ENCODE assay signal across 23 mouse cellular contexts in the genomic region with DNA sequence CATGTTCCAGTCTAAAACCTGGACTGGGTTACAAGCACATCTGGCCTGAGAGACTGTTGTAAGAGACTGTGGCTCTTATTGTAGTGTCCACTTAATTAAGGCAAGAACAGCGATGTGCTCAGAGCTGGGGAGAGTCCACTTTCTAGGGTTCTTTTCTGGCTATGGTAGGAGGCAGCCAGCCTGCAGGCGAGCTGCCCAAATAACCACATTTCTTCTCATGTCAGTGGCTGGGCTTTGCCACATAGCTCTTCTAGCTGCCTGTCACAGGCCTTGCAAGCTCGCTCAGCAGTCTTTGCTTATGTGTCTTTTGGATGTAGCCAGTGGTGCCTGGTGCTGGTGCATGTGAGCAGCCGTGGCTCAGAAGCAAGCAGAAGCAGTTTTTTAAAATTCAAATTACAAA.
DNase-seq lines count a peak whose midpoint lies in the region; ATAC-seq and TF ChIP-seq lines count a peak whose summit lies in the region.
"Had no signal": no experiment of that assay in that cellular context is flagged by ENCODE, and none has a peak within 500 bp of the region (broad histone marks: within the 10 kb centered on the region; RNA-seq: fewer than 3 reads in every experiment).

No protein-coding gene starts in this region.

- no peak overlapping the region for H3K9ac ChIP-seq in liver, adult 2 months (ENCODE audit: low read depth, low read length)
- H3K9ac ChIP-seq in liver, embryonic 12.5 days = no peak overlapping the region
- H3K9ac ChIP-seq: embryonic facial prominence, embryonic 13.5 days; forebrain, embryonic 15.5 days; heart, embryonic 13.5 days; hindbrain, embryonic 13.5 days; intestine, embryonic 15.5 days had no signal

- H3K4me3 ChIP-seq in gastrocnemius, adult 2 months = no peak overlapping the region
- no peak overlapping the region for H3K4me3 ChIP-seq in liver, adult 2 months (ENCODE audit: insufficient read depth, low read depth, low read length)
- no peak overlapping the region for H3K4me3 ChIP-seq in liver, embryonic 12.5 days
- no peak overlapping the region for H3K4me3 ChIP-seq in myocyte
- H3K4me3 ChIP-seq: embryonic facial prominence, embryonic 13.5 days; forebrain, embryonic 15.5 days; heart, embryonic 13.5 days; hindbrain, embryonic 13.5 days; intestine, embryonic 15.5 days had no signal

- H3K79me2 ChIP-seq in liver, adult 2 months (ENCODE audit: control insufficient read depth, insufficient read depth, low read length) = peaks cover 16% of the 10 kb centered on the region; the same call in 1 of the 2 replicates
- H3K79me2 ChIP-seq in myocyte (ENCODE audit: control insufficient read depth, insufficient read depth) = peaks cover 100% of the 10 kb centered on the region

- H3K4me1 ChIP-seq in liver, adult 2 months (ENCODE audit: control insufficient read depth, insufficient read depth, low read length) = peaks cover 67% of the 10 kb centered on the region
- no peaks in the 10 kb centered on the region for H3K4me1 ChIP-seq in liver, embryonic 12.5 days

- peak; percentile 72 for DNase-seq in gastrocnemius, adult 2 months
- DNase-seq in gastrocnemius, postnatal 4 days (ENCODE audit: low spot score in 2 of 2) = no peak
- peak; percentile 33 for DNase-seq in liver, adult 2 months (ENCODE audit: extremely low read depth, low read depth, low spot score)
- peak; percentile 57 for DNase-seq in NIH3T3 (ENCODE audit: low read depth)
- DNase-seq: adrenal gland, adult 8-10 months; B cell, adult 2 months; cerebellum, adult 18-20 months; cerebellum, adult 9-11 months; cerebellum, postnatal 36 days; gastrocnemius, postnatal 10 days; heart, adult 11 months; heart, postnatal 4 days; kidney, adult 18-20 months had no signal

- 66% methylated on average over 4 of the region's 4 CpGs for WGBS in liver, adult 2 months
- WGBS in liver, embryonic 12.5 days (ENCODE audit: insufficient replicate concordance) = 60% methylated on average over 4 of the region's 4 CpGs

- no peak for TF ChIP-seq POLR2A in liver, adult 2 months (IDR thresholded peaks at IDR 0.05; ENCODE audit: extremely low read depth, insufficient read depth, low read length)
- TF ChIP-seq POLR2A in myocyte (IDR thresholded peaks at IDR 0.05; ENCODE audit: insufficient read length, low read depth) = no peak

- no peak overlapping the region for H3K4me2 ChIP-seq in liver, embryonic 12.5 days
- H3K4me2 ChIP-seq in myocyte (ENCODE audit: low read depth) = peak overlapping the region; percentile 3
- H3K4me2 ChIP-seq: embryonic facial prominence, embryonic 13.5 days; forebrain, embryonic 15.5 days; heart, embryonic 13.5 days; hindbrain, embryonic 13.5 days; intestine, embryonic 15.5 days had no signal

- no peak for ATAC-seq in liver, embryonic 12.5 days
- no peak for ATAC-seq in frontal cortex, adult (ENCODE audit: low TSS enrichment)
- ATAC-seq: CD4-positive, CD25-positive, alpha-beta regulatory T cell, adult 4 months; forebrain, embryonic 15.5 days; intestine, embryonic 15.5 days had no signal

- no peak overlapping the region for H3ac ChIP-seq in myocyte (ENCODE audit: control insufficient read depth, insufficient read length)

- no peaks in the 10 kb centered on the region for H3K36me3 ChIP-seq in liver, adult 2 months (ENCODE audit: control insufficient read depth, insufficient read depth, low read length)
- H3K36me3 ChIP-seq in liver, embryonic 12.5 days = no peaks in the 10 kb centered on the region
- H3K36me3 ChIP-seq in myocyte (ENCODE audit: control insufficient read depth, insufficient read depth) = peaks cover 9% of the 10 kb centered on the region
- H3K36me3 ChIP-seq: embryonic facial prominence, embryonic 13.5 days; forebrain, embryonic 15.5 days; G1E; heart, embryonic 13.5 days; hindbrain, embryonic 13.5 days; intestine, embryonic 15.5 days had no signal

- H3K9me3 ChIP-seq in liver, embryonic 12.5 days (replicated peaks) = no peaks in the 10 kb centered on the region
- H3K9me3 ChIP-seq: embryonic facial prominence, embryonic 13.5 days; forebrain, embryonic 15.5 days; G1E; heart, embryonic 13.5 days; hindbrain, embryonic 13.5 days; intestine, embryonic 15.5 days had no signal

- H3K27ac ChIP-seq in gastrocnemius, adult 2 months = peak overlapping the region; percentile 90
- H3K27ac ChIP-seq in liver, adult 2 months (replicated peaks; ENCODE audit: insufficient read depth, low read depth, low read length) = peak overlapping the region; percentile 14
- no peak overlapping the region for H3K27ac ChIP-seq in liver, embryonic 12.5 days
- H3K27ac ChIP-seq: embryonic facial prominence, embryonic 13.5 days; forebrain, embryonic 15.5 days; heart, embryonic 13.5 days; hindbrain, embryonic 13.5 days; intestine, embryonic 15.5 days had no signal

- TF ChIP-seq CTCF in gastrocnemius, adult 2 months (IDR thresholded peaks at IDR 0.05) = no peak
- no peak for TF ChIP-seq CTCF in liver, adult 2 months (IDR thresholded peaks at IDR 0.05; ENCODE audit: low read depth, low read length)

- intact Hi-C loops in gastrocnemius, adult 2 months (cut with DNase I) = no loop called here

- no peaks in the 10 kb centered on the region for H3K27me3 ChIP-seq in liver, adult 2 months (ENCODE audit: control insufficient read depth, insufficient read depth, low read length)
- peaks cover 12% of the 10 kb centered on the region; the same call in 1 of the 2 replicates for H3K27me3 ChIP-seq in liver, embryonic 12.5 days (replicated peaks)
- H3K27me3 ChIP-seq in myocyte (ENCODE audit: control insufficient read depth, insufficient read depth, insufficient read length) = no peaks in the 10 kb centered on the region
- H3K27me3 ChIP-seq: embryonic facial prominence, embryonic 13.5 days; forebrain, embryonic 15.5 days; heart, embryonic 13.5 days; intestine, embryonic 15.5 days had no signal

TF ChIP-seq in myocyte, 11 proteins besides CTCF, POLR2A, EP300 and RAD21:
- no peak for TF ChIP-seq SRF (IDR thresholded peaks at IDR 0.05; ENCODE audit: control insufficient read depth, insufficient read length, low read depth)
- no peak for TF ChIP-seq REST (IDR thresholded peaks at IDR 0.05; ENCODE audit: insufficient read depth, insufficient read length)
- TF ChIP-seq MYOG (IDR thresholded peaks at IDR 0.05; ENCODE audit: control insufficient read depth in 1 of 3, insufficient read depth in 1 of 3, insufficient read length in 2 of 3, low read depth in 2 of 3) = no peak
- no peak for TF ChIP-seq CEBPB (IDR thresholded peaks at IDR 0.05; ENCODE audit: insufficient read depth, poor library complexity, severe bottlenecking)
- TF ChIP-seq POLR2AphosphoS2 (IDR thresholded peaks at IDR 0.05; ENCODE audit: insufficient read length, low read depth) = no peak
- TF ChIP-seq MYOD1 (IDR thresholded peaks at IDR 0.05; ENCODE audit: control insufficient read depth in 1 of 3, insufficient read length in 2 of 3, low read depth in 2 of 3) = no peak
- TF ChIP-seq TCF3 (IDR thresholded peaks at IDR 0.05; ENCODE audit: insufficient read length, low read depth) = no peak
- no peak for TF ChIP-seq E2F4 (IDR thresholded peaks at IDR 0.05; ENCODE audit: insufficient read depth)
- TF ChIP-seq TCF12 (IDR thresholded peaks at IDR 0.05; ENCODE audit: insufficient read depth, poor library complexity, severe bottlenecking) = no peak
- TF ChIP-seq USF1 (IDR thresholded peaks at IDR 0.05; ENCODE audit: low read depth) = no peak
- no peak for TF ChIP-seq MAX (IDR thresholded peaks at IDR 0.05; ENCODE audit: low read depth)

Comparison
In these comparisons a context has a peak if more than half of its experiments do, and no peak if none do; other contexts are left out.
1. DNase-seq: peak in gastrocnemius, adult 2 months (single experiment), liver, adult 2 months (single experiment) and NIH3T3 (single experiment); none in gastrocnemius, postnatal 4 days (0 of 2).